In genomic region chr9:65346476-65347111, GRCm38 (mm10) we compare ENCODE assay signal across 7 mouse cellular contexts. TPM values are rescaled to one million over a fixed set of nuclear protein-coding genes. Genes with fewer than 3 reads are reported as not detected.
A peak's percentile ranks its signal among the peaks of the same experiment; 100 is the strongest.
DNase-seq lines count a peak whose midpoint lies in the region; ATAC-seq lines count a peak whose summit lies in the region.

No protein-coding gene starts in this region.

- DNase-seq in adipocyte (ENCODE audit: low spot score) = peak; percentile 53
- peak; percentile 60 to 68 for DNase-seq in cerebellum, postnatal 10 days
- peak; percentile 13 to 25 for DNase-seq in frontal cortex, postnatal 14 days (ENCODE audit: low spot score in 2 of 2)
- DNase-seq in induced T-regulatory cell, adult 2 months (ENCODE audit: low read depth) = peak; percentile 78
- peak; percentile 60 to 64 for DNase-seq in left cerebral cortex, postnatal 36 days (ENCODE audit: low spot score in 2 of 2)
- DNase-seq in right cerebral cortex, postnatal 14 days = peak; percentile 37

- peak; percentile 37 for ATAC-seq in megakaryocyte-erythroid progenitor cell, adult 5-6 weeks (replicated peaks; ENCODE audit: low FRiP score, low TSS enrichment, poor library complexity, severe bottlenecking)

- intact Hi-C loops in left cerebral cortex, postnatal 36 days (cut with DNase I) = loop anchor here (2.0 kb wide), 1 partner anchor 52 kb away; the partner anchor contains the start of gene Clpx

RNA-seq across cellular contexts. Expression of gene Pdcd7, which starts 0.7 kb away (rescaled TPM):
- 10 to 100 TPM; 26.8 to 33.3 TPM for total RNA-seq in left cerebral cortex, postnatal 36 days (2021)
- total RNA-seq in megakaryocyte-erythroid progenitor cell, adult 5-6 weeks (2014; fragmentation: Nextera tagmentation) = 7.6 and 11.1 TPM in 2 replicates
- 13.1 and 21.6 TPM in 2 replicates for total RNA-seq in megakaryocyte-erythroid progenitor cell, adult 5-6 weeks (2017)

RNA-seq across cellular contexts. Expression of gene Ubap1l, which starts 14.2 kb away (rescaled TPM):
- 1 to 10 TPM; 1.3 to 4.5 TPM for total RNA-seq in left cerebral cortex, postnatal 36 days (2021)
- total RNA-seq in megakaryocyte-erythroid progenitor cell, adult 5-6 weeks (2014; fragmentation: Nextera tagmentation) = not detected in 2 replicates
- total RNA-seq in megakaryocyte-erythroid progenitor cell, adult 5-6 weeks (2017) = 0.56 TPM in 1 of 2 replicates, not detected in the other

RNA-seq across cellular contexts. Expression of gene Kbtbd13, which starts 44.9 kb away (rescaled TPM):
- total RNA-seq in left cerebral cortex, postnatal 36 days (2021) = under 1 TPM; 0.17 to 0.18 TPM
- not detected in 2 replicates for total RNA-seq in megakaryocyte-erythroid progenitor cell, adult 5-6 weeks (2014; fragmentation: Nextera tagmentation)
- total RNA-seq in megakaryocyte-erythroid progenitor cell, adult 5-6 weeks (2017) = not detected in 2 replicates

RNA-seq across cellular contexts. Expression of gene Rasl12, which starts 51.7 kb away (rescaled TPM):
- 1 to 10 TPM; 3.4 to 3.5 TPM for total RNA-seq in left cerebral cortex, postnatal 36 days (2021)
- not detected in 2 replicates for total RNA-seq in megakaryocyte-erythroid progenitor cell, adult 5-6 weeks (2014; fragmentation: Nextera tagmentation)
- total RNA-seq in megakaryocyte-erythroid progenitor cell, adult 5-6 weeks (2017) = 0.46 TPM in 1 of 2 replicates, not detected in the other

RNA-seq across cellular contexts. Expression of gene Clpx, which starts 52.5 kb away (rescaled TPM):
- total RNA-seq in left cerebral cortex, postnatal 36 days (2021) = 10 to 100 TPM; 27.0 to 33.2 TPM
- total RNA-seq in megakaryocyte-erythroid progenitor cell, adult 5-6 weeks (2014; fragmentation: Nextera tagmentation) = 28.7 and 29.0 TPM in 2 replicates
- total RNA-seq in megakaryocyte-erythroid progenitor cell, adult 5-6 weeks (2017) = 66.6 and 73.0 TPM in 2 replicates

Comparison
In these comparisons a context has a peak if more than half of its experiments do, and no peak if none do; other contexts are left out.
1. Peak in every context shown above with its lines: DNase-seq and ATAC-seq.
2. DNase-seq: peak in every context shown above with its lines; median percentile 78 in induced T-regulatory cell, adult 2 months; 64 in cerebellum, postnatal 10 days; 62 in left cerebral cortex, postnatal 36 days; 53 in adipocyte; 37 in right cerebral cortex, postnatal 14 days; 19 in frontal cortex, postnatal 14 days.